Mouse (Mus musculus): Measurements from ENCODE around the gene Gm28036.

Gene Gm28036

GRCm38 (mm10) chr2:156084541-156084940 is 42.4 kb downstream of the Gm28036 start:
- no peak for DNase-seq (ENCODE audit: low spot score)

GRCm38 (mm10) chr2:156080391-156080790 is 46.5 kb downstream of the Gm28036 start:
- no peak for DNase-seq (ENCODE audit: low spot score)

- DNase-seq (ENCODE audit: low spot score): no peak
These were observed 47.2 kb downstream of the Gm28036 start for GRCm38 (mm10) chr2:156079674-156080073.

- DNase-seq (ENCODE audit: low spot score): no peak
These were observed 47.7 kb downstream of the Gm28036 start for GRCm38 (mm10) chr2:156079183-156079560.

- no peak for DNase-seq (ENCODE audit: low spot score)
These were observed 48.3 kb downstream of the Gm28036 start for GRCm38 (mm10) chr2:156078421-156079182.

- DNase-seq (ENCODE audit: low spot score): no peak
These were observed 49.4 kb downstream of the Gm28036 start for GRCm38 (mm10) chr2:156077461-156077860.

- no peak for DNase-seq (ENCODE audit: low spot score)
These were observed 53.2 kb downstream of the Gm28036 start for GRCm38 (mm10) chr2:156073725-156074124.

- DNase-seq (ENCODE audit: low spot score): no peak
These were observed 55.7 kb downstream of the Gm28036 start for GRCm38 (mm10) chr2:156071236-156071635.

- no peak for DNase-seq (ENCODE audit: low spot score)
These were observed 59.0 kb downstream of the Gm28036 start for GRCm38 (mm10) chr2:156067916-156068315.

- no peak for DNase-seq (ENCODE audit: low spot score)
These were observed 60.8 kb downstream of the Gm28036 start for GRCm38 (mm10) chr2:156066126-156066525.

GRCm38 (mm10) chr2:156065099-156066041 is 61.5 kb downstream of the Gm28036 start, which contains the start of gene Spag4:
Gene Spag4 (plus strand): TSS chr2:156065175.
- peak; percentile 83 for DNase-seq (ENCODE audit: low spot score)

- DNase-seq (ENCODE audit: low spot score): no peak
These were observed 74.1 kb downstream of the Gm28036 start, which contains the start of gene Fer1l4 for GRCm38 (mm10) chr2:156052816-156053215. Gene Fer1l4 (minus strand): TSS chr2:156052947.

GRCm38 (mm10) chr2:156047929-156048328 is 79.0 kb downstream of the Gm28036 start:
- DNase-seq (ENCODE audit: low spot score): no peak

GRCm38 (mm10) chr2:156042903-156043302 is 84.0 kb downstream of the Gm28036 start:
- DNase-seq (ENCODE audit: low spot score): no peak

- DNase-seq (ENCODE audit: low spot score): no peak
These were observed 87.5 kb downstream of the Gm28036 start for GRCm38 (mm10) chr2:156039390-156039789.

- no peak for DNase-seq (ENCODE audit: low spot score)
These were observed 101.4 kb downstream of the Gm28036 start for GRCm38 (mm10) chr2:156025482-156025881.
